Mouse (Mus musculus): ENCODE results near the gene Rapgef2. TPM values are rescaled to one million over a fixed set of nuclear protein-coding genes. Genes with fewer than 3 reads are reported as not detected.
A peak's percentile ranks its signal among the peaks of the same experiment; 100 is the strongest.

The Rapgef2 gene
- total RNA-seq, 2 experiments from 2014 or later = 35.1 to 35.4 TPM

- intact Hi-C loops (cut with DNase I) = no loop called here
- no peak for DNase-seq
These were observed 157.2 kb downstream of the Rapgef2 start for GRCm38 (mm10) chr3:79129044-79129600.

- no peak for DNase-seq
- intact Hi-C loops (cut with DNase I) = no loop called here
These were observed 158.5 kb downstream of the Rapgef2 start for GRCm38 (mm10) chr3:79127797-79128196.

GRCm38 (mm10) chr3:79126857-79127256 lies 159.5 kb downstream of the Rapgef2 start:
- no peak for DNase-seq
- intact Hi-C loops (cut with DNase I) = no loop called here

GRCm38 (mm10) chr3:79121391-79121790 lies 164.9 kb downstream of the Rapgef2 start:
- intact Hi-C loops (cut with DNase I) = no loop called here
- DNase-seq = no peak

GRCm38 (mm10) chr3:79119983-79120382 lies 166.3 kb downstream of the Rapgef2 start:
- intact Hi-C loops (cut with DNase I) = loop anchor here (5.0 kb wide), 1 partner anchor 37 kb away; no protein-coding TSS in a partner anchor
- DNase-seq = no peak

- intact Hi-C loops (cut with DNase I) = no loop called here
- peak in 1 of 2 experiments; percentile 33 for DNase-seq
These were observed 176.2 kb downstream of the Rapgef2 start for GRCm38 (mm10) chr3:79110153-79110552.

- no peak for DNase-seq
These were observed 178.1 kb downstream of the Rapgef2 start for GRCm38 (mm10) chr3:79108246-79108645.

GRCm38 (mm10) chr3:79106360-79106759 lies 180.0 kb downstream of the Rapgef2 start:
- intact Hi-C loops (cut with DNase I) = no loop called here
- no peak for DNase-seq

More at GRCm38 (mm10) chr3:79108246-79108645, 178.1 kb downstream of the Rapgef2 start:
- intact Hi-C loops (cut with DNase I) = no loop called here

GRCm38 (mm10) chr3:79103604-79104003 lies 182.7 kb downstream of the Rapgef2 start:
- DNase-seq = no peak
- intact Hi-C loops (cut with DNase I) = loop anchor here (2.0 kb wide), 1 partner anchor 93 kb away; no protein-coding TSS in a partner anchor

- DNase-seq = no peak
- intact Hi-C loops (cut with DNase I) = loop anchor here (2.0 kb wide), 1 partner anchor 95 kb away; no protein-coding TSS in a partner anchor
These were observed 184.6 kb downstream of the Rapgef2 start for GRCm38 (mm10) chr3:79101737-79102136.

- intact Hi-C loops (cut with DNase I) = no loop called here
- DNase-seq = no peak
These were observed 185.5 kb downstream of the Rapgef2 start for GRCm38 (mm10) chr3:79100831-79101230.

- no peak for DNase-seq
- intact Hi-C loops (cut with DNase I) = no loop called here
These were observed 197.2 kb downstream of the Rapgef2 start for GRCm38 (mm10) chr3:79089091-79089490.

- intact Hi-C loops (cut with DNase I) = no loop called here
- DNase-seq = no peak
These were observed 197.9 kb downstream of the Rapgef2 start for GRCm38 (mm10) chr3:79088461-79088860.

GRCm38 (mm10) chr3:79086282-79086681 lies 200.0 kb downstream of the Rapgef2 start:
- intact Hi-C loops (cut with DNase I) = no loop called here
- no peak for DNase-seq

GRCm38 (mm10) chr3:79083881-79084280 lies 202.4 kb downstream of the Rapgef2 start:
- DNase-seq = no peak
- intact Hi-C loops (cut with DNase I) = no loop called here

- no peak for DNase-seq
- intact Hi-C loops (cut with DNase I) = no loop called here
These were observed 203.3 kb downstream of the Rapgef2 start for GRCm38 (mm10) chr3:79083030-79083429.

GRCm38 (mm10) chr3:79079076-79079475 lies 207.2 kb downstream of the Rapgef2 start:
- intact Hi-C loops (cut with DNase I) = no loop called here
- no peak for DNase-seq

GRCm38 (mm10) chr3:79074970-79075369 lies 211.3 kb downstream of the Rapgef2 start:
- intact Hi-C loops (cut with DNase I) = loop anchor here (5.0 kb wide), 1 partner anchor 113 kb away; no protein-coding TSS in a partner anchor
- no peak for DNase-seq

- no peak for DNase-seq
- intact Hi-C loops (cut with DNase I) = loop anchor here (2.0 to 5.0 kb wide), 2 partner anchors 111 to 123 kb away; no protein-coding TSS in a partner anchor
These were observed 212.6 kb downstream of the Rapgef2 start for GRCm38 (mm10) chr3:79073541-79074244.

- intact Hi-C loops (cut with DNase I) = loop anchor here (5.0 kb wide), 1 partner anchor 109 kb away; no protein-coding TSS in a partner anchor
- DNase-seq = peak; percentile 32 to 50
These were observed 214.8 kb downstream of the Rapgef2 start for GRCm38 (mm10) chr3:79071561-79071960.

- intact Hi-C loops (cut with DNase I) = loop anchor here (5.0 kb wide), 1 partner anchor 108 kb away; no protein-coding TSS in a partner anchor
These were observed 216.4 kb downstream of the Rapgef2 start for GRCm38 (mm10) chr3:79069891-79070290.

GRCm38 (mm10) chr3:79068976-79069375 lies 217.3 kb downstream of the Rapgef2 start:
- DNase-seq = no peak
- intact Hi-C loops (cut with DNase I) = no loop called here

More at GRCm38 (mm10) chr3:79069891-79070290, 216.4 kb downstream of the Rapgef2 start:
- no peak for DNase-seq

Data from heart, postnatal 36 days (tissue).